Mouse (Mus musculus) gastrocnemius, adult 2 months (tissue): ENCODE measurements around the gene Mcam. TPM values are rescaled to one million over a fixed set of nuclear protein-coding genes. Genes with fewer than 3 reads are reported as not detected.
A peak's percentile ranks its signal among the peaks of the same experiment; 100 is the strongest.
"Not testable (repeated sequence)": the region's sequence is repeated elsewhere in the genome, so short reads cannot be mapped to it uniquely, and the experiment has no call there.

Source experiments
- DNase-seq: peaks from one replicate; pipeline ENCODE4 v3.0.0; 2022
- H3K27ac ChIP-seq: fragments of 200-600 bp; 2 replicates; pipeline ENCODE4 v1.8.1; 2022; ENCODE audit warnings: mild to moderate bottlenecking
- H3K4me3 ChIP-seq: fragments of 200-600 bp; 2 replicates; pipeline ENCODE4 v1.8.1; 2022; ENCODE audit warnings: mild to moderate bottlenecking, moderate library complexity
- CTCF ChIP-seq: fragments of 200-600 bp; IDR thresholded peaks from 2 replicates; pipeline ENCODE4 v1.8.1; 2022; ENCODE audit warnings: antibody characterized with exemption, mild to moderate bottlenecking, moderate library complexity
- intact Hi-C: fragments of 180-260 bp; cut with DNase I; formaldehyde crosslinking; loops from one replicate; pipeline ENCODE4 v1.15.1; 2025
- total RNA-seq, 2 experiments: library from RNA; stranded (reverse); gene quantifications; 2 replicates each; pipeline ENCODE4 v1.2.3; 2021

Gene Mcam
- total RNA-seq, 2 experiments from 2014 or later, result 17.5 to 24.4 TPM

GRCm38 (mm10) chr9:44096536-44096935 lies 37.7 kb upstream of the Mcam start:
- intact Hi-C loops, result no loop called here
- DNase-seq, result no peak
- Histone ChIP-seq H3K4me3 (no peak overlapping the region), H3K27ac (peak overlapping the region; percentile 73)
- TF ChIP-seq CTCF, result no peak

GRCm38 (mm10) chr9:44101490-44101889 lies 32.8 kb upstream of the Mcam start, which contains the start of gene Mfrp:
Mfrp (plus strand) TSS chr9:44101729.
- Histone ChIP-seq H3K4me3 (no peak within 1 kb of the TSS), H3K27ac (no peak within 1 kb of the TSS)
- TF ChIP-seq CTCF, result no peak
- intact Hi-C loops, result no loop called here
- DNase-seq, result no peak

GRCm38 (mm10) chr9:44104881-44105280 lies 29.4 kb upstream of the Mcam start:
- peak; percentile 78 for DNase-seq
- TF ChIP-seq CTCF, result no peak

GRCm38 (mm10) chr9:44105781-44106180 lies 28.5 kb upstream of the Mcam start:
- intact Hi-C loops, result loop anchor here (5.0 kb wide), 1 partner anchor 118 kb away; no protein-coding TSS in a partner anchor
- TF ChIP-seq CTCF, result no peak
- Histone ChIP-seq H3K27ac (peak overlapping the region; percentile 88), H3K4me3 (no peak overlapping the region)
- no peak for DNase-seq

More at GRCm38 (mm10) chr9:44104881-44105280, 29.4 kb upstream of the Mcam start:
- intact Hi-C loops, result loop anchor here (5.0 kb wide), 1 partner anchor 118 kb away; no protein-coding TSS in a partner anchor
- H3K4me3 ChIP-seq, result no peak overlapping the region
- H3K27ac ChIP-seq, result peak overlapping the region; percentile 88

GRCm38 (mm10) chr9:44106182-44106581 lies 28.1 kb upstream of the Mcam start:
- intact Hi-C loops, result loop anchor here (5.0 kb wide), 1 partner anchor 119 kb away; no protein-coding TSS in a partner anchor
- no peak for TF ChIP-seq CTCF
- Histone ChIP-seq H3K27ac (peak overlapping the region; percentile 88), H3K4me3 (no peak overlapping the region)
- peak; percentile 38 for DNase-seq

- no peak for DNase-seq
- TF ChIP-seq CTCF, result no peak
- intact Hi-C loops, result loop anchor here (5.0 kb wide), 1 partner anchor 119 kb away; no protein-coding TSS in a partner anchor
- Histone ChIP-seq H3K4me3 (peak overlapping the region; percentile 65), H3K27ac (peak overlapping the region; percentile 88)
Measured at GRCm38 (mm10) chr9:44106596-44106995, 27.7 kb upstream of the Mcam start.

- H3K4me3 ChIP-seq, result peak within 1 kb of the TSS; percentile 65
- intact Hi-C loops, result loop anchor here (5.0 kb wide), 1 partner anchor 120 kb away; no protein-coding TSS in a partner anchor
Measured at GRCm38 (mm10) chr9:44107110-44107509, 27.2 kb upstream of the Mcam start, which contains the start of gene C1qtnf5. C1qtnf5 (plus strand) TSS chr9:44107245.

GRCm38 (mm10) chr9:44107557-44108179 lies 26.6 kb upstream of the Mcam start:
- Histone ChIP-seq H3K27ac (peak overlapping the region; percentile 88), H3K4me3 (peak overlapping the region; percentile 65)
- peak; percentile 71 for DNase-seq

More at GRCm38 (mm10) chr9:44107110-44107509, 27.2 kb upstream of the Mcam start, which contains the start of gene C1qtnf5:
- peak within 1 kb of the TSS; percentile 88 for H3K27ac ChIP-seq
- peak; percentile 92 for DNase-seq
- TF ChIP-seq CTCF, result no peak

GRCm38 (mm10) chr9:44108269-44109055 lies 25.8 kb upstream of the Mcam start:
- TF ChIP-seq CTCF, result no peak

More at GRCm38 (mm10) chr9:44107557-44108179, 26.6 kb upstream of the Mcam start:
- peak; percentile 64 for TF ChIP-seq CTCF
- intact Hi-C loops, result loop anchor here (5.0 kb wide), 1 partner anchor 120 kb away; no protein-coding TSS in a partner anchor

GRCm38 (mm10) chr9:44109360-44110095 lies 24.7 kb upstream of the Mcam start:
- peak; percentile 80 for DNase-seq
- peak overlapping the region; percentile 88; the same call in 1 of the 2 replicates for H3K27ac ChIP-seq
- intact Hi-C loops, result loop anchor here (5.0 kb wide), 1 partner anchor 122 kb away; no protein-coding TSS in a partner anchor
- peak overlapping the region; percentile 65; the same call in 1 of the 2 replicates for H3K4me3 ChIP-seq
- TF ChIP-seq CTCF, result peak; percentile 88

More at GRCm38 (mm10) chr9:44108269-44109055, 25.8 kb upstream of the Mcam start:
- intact Hi-C loops, result loop anchor here (5.0 kb wide), 1 partner anchor 121 kb away; no protein-coding TSS in a partner anchor
- peak overlapping the region; percentile 88 for H3K27ac ChIP-seq
- H3K4me3 ChIP-seq, result peak overlapping the region; percentile 65
- peak; percentile 41 for DNase-seq

- intact Hi-C loops, result not testable (repeated sequence)
Measured at GRCm38 (mm10) chr9:44111909-44112308, 22.4 kb upstream of the Mcam start.

More at GRCm38 (mm10) chr9:44111909-44112308, 22.4 kb upstream of the Mcam start:
- H3K4me3 ChIP-seq, result peak overlapping the region; percentile 34
- not testable (repeated sequence) for H3K27ac ChIP-seq, DNase-seq
